Mouse (Mus musculus) cerebellum, adult 11-12 months (tissue): ENCODE measurements around the gene Vat1.
"Not testable (repeated sequence)": the region's sequence is repeated elsewhere in the genome, so short reads cannot be mapped to it uniquely, and the experiment has no call there.

Experiments
- DNase-seq: peaks from one replicate; pipeline ENCODE4 v3.0.0; 2022

The Vat1 gene

GRCm38 (mm10) chr11:101441450-101442126 lies 24.4 kb downstream of the Vat1 start:
- DNase-seq, result not testable (repeated sequence)

- not testable (repeated sequence) for DNase-seq
Measured at GRCm38 (mm10) chr11:101438006-101438405, 28.0 kb downstream of the Vat1 start.

- no peak for DNase-seq
Measured at GRCm38 (mm10) chr11:101436916-101437315, 29.1 kb downstream of the Vat1 start.

DNA sequence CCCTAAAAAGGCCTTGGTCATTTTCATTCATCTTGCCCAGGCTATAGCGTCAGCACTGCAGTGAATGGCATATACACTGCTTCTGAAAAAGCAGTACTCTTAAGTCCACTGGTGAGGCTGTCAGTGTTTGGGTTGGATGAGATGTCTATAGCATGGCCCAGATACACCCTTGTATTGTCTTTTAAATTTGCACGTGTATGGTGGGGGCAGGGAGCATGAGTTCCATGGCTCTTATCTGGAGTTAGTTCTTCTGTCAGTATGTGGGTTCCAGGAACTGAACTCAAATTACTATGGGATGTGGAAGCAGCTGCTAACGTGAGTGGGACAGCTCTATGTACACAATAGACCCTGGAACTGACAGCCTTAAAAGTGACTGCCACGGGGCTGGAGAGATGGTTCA lies 30.2 kb downstream of the Vat1 start:
- DNase-seq, result no peak

DNA sequence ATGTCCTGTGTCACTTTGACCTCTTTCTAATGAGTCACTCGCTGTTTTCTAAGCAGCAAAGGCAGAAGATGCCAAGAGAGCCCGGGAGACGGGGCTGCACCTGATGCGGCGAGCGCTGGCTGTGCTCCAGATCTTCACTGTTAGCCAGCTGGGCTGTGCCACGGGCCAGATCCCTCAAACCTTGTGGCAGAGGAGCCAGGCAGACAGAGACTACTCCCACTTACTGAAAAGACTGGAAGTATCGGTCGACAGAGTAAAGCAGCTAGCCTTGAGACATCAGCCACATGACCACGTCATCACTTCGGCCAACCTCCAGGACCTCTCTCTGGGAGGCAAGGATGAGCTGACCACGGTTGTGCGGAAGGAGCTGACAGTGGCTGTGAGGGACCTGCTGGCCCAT lies 32.6 kb downstream of the Vat1 start:
- peak; percentile 60 for DNase-seq

DNA sequence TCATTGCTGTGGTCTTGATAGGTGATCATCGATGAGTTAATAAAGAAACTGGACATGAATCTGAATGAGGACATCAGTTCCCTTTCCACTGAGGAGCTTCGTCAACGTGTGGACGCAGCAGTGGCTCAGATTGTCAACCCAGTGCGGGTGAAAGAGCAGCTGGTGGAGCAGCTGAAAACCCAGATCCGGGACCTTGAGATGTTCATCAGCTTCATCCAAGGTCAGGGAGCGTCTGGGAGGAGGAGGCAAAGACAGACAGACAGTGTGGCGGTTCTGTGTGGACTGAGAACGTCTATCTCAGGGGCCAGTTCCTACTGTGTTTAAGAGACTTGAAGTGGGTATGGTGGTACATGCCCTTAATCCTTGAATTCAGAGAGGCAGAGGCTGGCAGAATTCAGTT lies 34.7 kb downstream of the Vat1 start:
- no peak for DNase-seq

DNA sequence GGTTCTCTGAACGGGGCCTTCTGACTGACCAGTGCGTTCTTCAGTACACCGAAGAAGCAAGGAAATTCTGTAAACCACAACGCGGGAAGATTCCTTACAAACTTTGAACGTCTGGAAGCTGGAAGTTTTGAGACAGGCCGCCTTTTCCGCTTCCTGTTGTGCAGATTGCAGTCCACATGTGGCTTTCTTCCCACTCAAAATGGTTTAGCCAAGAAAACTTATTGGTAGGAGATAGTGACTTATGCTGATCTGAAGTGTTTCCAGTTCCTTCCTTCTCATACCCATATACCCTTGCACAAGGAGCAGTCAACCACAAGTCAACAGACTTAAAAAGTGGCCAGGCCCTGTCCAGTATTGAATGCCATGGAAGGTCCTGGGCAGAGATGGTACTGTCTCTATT lies 39.9 kb downstream of the Vat1 start:
- no peak for DNase-seq

DNA sequence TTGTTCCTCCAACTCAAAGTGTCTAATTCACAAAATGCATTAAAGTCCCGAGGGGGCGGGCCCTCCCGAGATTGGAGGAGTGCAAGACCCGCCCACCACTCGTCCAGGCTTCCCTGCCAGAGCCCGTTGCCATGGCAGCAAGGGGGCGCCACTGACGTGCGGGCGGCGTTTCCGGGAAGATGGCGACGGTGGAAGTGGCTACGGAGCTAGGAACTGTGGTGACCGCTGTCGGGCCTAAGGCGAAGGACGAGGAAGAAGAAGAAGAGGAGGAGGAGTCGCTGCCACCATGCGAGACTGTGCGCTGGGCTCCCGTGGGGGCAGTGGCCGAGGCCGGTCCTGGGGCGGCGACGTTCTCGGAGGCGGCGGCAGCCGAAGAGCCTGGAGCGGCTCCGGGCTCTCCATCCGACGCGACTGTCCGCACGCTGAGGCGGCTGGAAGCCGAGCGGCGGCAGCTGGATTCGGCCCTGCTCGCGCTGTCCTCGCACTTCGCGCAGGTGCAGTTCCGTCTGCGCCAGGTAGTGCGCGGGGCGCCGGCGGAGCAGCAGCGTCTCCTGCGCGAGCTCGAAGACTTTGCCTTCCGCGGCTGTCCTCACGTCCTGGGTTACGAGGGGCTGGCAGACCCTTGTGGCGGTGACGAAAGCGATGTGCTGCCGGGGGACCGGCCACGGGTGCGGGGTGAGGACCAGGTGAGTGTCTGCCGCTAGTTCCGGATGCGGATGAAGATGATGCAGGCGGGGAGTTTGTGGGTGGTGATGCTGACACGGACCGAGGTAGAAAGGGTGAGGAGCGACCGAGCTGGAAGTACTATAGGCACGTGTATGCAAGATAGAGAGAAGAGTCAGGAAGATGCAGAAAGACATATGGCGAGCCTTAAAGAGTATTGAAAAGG lies 40.9 kb downstream of the Vat1 start, which contains the start of the genes Rundc1 and Ptges3l:
Gene Rundc1 (plus strand): TSS at position 161 of the 889 bp plus-strand sequence.
Gene Ptges3l (minus strand): TSS at position 409 of the 889 bp plus-strand sequence.
- peak; percentile 94 for DNase-seq

DNA sequence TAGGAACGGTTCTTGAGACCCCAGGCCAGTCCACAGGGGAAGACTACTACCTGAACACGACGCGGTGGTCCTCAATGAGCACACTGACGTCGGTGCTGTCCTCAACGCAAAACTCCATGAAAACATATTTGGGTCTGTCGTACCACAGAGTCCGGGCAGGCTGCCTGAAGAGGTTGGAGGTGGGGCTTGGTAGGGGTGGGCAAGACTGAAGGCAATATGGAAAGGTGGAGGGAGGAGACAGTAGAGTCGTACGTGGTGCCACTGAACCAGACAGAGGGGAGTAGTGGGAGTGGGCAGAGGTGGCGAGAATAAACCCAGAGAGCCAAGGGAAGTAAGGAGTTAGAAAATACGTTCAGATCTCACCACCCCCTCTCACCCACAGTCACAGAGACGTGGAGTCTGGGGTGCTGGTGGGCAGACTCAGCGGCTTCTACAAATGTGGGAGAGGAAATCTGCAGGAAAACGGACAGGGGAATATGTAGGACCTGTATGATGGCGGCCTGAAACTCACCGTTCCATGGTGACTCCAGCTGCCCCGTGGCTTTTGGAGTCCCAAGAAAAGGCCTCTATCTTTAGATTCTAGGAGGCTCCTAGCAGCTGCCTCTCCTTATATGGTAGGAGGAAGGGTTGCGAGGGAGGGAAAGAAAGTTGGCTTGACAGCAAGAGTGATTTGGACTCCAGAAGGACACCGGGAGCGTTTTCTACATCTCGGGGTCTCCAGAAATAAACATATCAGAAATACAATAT lies 41.8 kb downstream of the Vat1 start, which contains the start of gene Gm27029:
Gene Gm27029 (minus strand): TSS at position 692 of the 747 bp plus-strand sequence.
- DNase-seq, result peak; percentile 42

- no peak for DNase-seq
Measured at GRCm38 (mm10) chr11:101420148-101420547, 45.9 kb downstream of the Vat1 start.

- no peak for DNase-seq
Measured at GRCm38 (mm10) chr11:101419610-101420009, 46.4 kb downstream of the Vat1 start.

GRCm38 (mm10) chr11:101418991-101419390 lies 47.0 kb downstream of the Vat1 start:
- no peak for DNase-seq

GRCm38 (mm10) chr11:101417101-101417855 lies 48.8 kb downstream of the Vat1 start, which contains the start of gene Aarsd1:
TSS of gene Aarsd1 (minus strand) at chr11:101417615.
- peak; percentile 84 for DNase-seq

DNA sequence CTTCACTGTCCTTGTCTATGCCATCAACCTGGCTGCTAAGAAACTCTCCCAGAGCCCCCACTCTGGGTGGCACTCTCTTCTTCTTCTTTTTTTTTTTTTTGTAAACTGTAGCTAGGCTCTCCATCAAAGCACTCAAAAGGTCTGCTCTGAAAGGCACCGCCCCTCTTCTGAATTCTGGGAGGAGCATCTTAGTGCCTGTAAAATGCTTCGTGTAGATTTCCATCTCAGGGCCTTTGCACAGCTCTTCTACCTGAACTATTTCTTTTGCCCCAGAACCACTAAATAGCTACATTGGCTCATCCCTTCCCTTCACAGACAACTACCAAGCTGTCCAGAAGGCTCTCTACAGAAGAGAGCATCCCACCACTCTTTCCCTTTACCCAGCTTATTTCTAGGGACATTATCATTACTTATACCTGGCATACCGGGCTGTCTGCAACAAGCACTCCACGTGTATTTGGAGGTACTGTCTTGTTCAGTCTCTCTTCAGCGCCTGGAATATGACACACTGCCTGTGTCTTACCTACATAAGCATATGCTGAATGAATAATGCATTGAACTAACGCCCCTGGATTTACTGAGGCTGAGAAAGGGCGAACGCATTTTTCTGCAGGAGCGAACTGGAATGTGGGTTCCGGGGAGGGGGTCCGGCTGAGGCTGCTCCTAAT lies 49.5 kb downstream of the Vat1 start:
- no peak for DNase-seq

DNA sequence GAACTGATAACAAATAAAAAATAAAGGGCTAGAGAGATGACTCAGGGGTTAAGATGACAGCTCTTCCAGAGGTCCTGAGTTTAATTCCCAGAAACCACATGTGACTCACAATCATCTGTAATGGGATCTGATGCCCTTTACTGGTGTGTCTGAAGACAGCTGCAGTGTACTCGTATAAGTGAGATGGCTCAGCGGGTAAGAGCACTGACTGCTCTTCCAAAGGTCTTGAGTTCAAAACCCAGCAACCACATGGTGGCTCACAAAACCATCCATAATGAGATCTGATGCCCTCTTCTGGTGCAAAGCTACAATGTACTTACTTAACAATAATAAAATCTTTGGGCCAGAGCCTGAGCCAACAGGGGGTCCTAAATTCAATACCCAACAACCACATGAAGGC lies 50.7 kb downstream of the Vat1 start:
- no peak for DNase-seq
